Mouse (Mus musculus) lung, embryonic 16.5 days (tissue): ENCODE results near the gene Snrnp200. TPM values are rescaled to one million over a fixed set of nuclear protein-coding genes. Genes with fewer than 3 reads are reported as not detected.
A peak's percentile ranks its signal among the peaks of the same experiment; 100 is the strongest.

Experiments
- ATAC-seq: fragments of 200-750 bp; cut with Nextera tagmentation; 2 replicates; pipeline ENCODE4 v1.8.0; 2017; ENCODE audit warnings: low read depth, mild to moderate bottlenecking, moderate library complexity
- H3K27ac ChIP-seq: fragments of 300-500 bp; sonication (generic); 2 replicates; pipeline ENCODE4 v1.5.1; 2014; ENCODE audit warnings: mild to moderate bottlenecking, control low read depth, low read length
- H3K27me3 ChIP-seq: fragments of 300-500 bp; sonication (generic); 2 replicates; pipeline ENCODE4 v1.6.1; 2014; ENCODE audit warnings: low read depth, low read length, mixed read lengths; ENCODE audit not compliant: control insufficient read depth, insufficient read depth
- H3K36me3 ChIP-seq: fragments of 300-500 bp; sonication (generic); 2 replicates; pipeline ENCODE4 v1.6.1; 2014; ENCODE audit warnings: low read length; ENCODE audit not compliant: control insufficient read depth, insufficient read depth
- H3K4me1 ChIP-seq: fragments of 300-500 bp; sonication (generic); replicated peaks from 2 replicates; pipeline ENCODE4 v1.6.1; 2014; ENCODE audit warnings: low read length, mixed read lengths; ENCODE audit not compliant: control insufficient read depth, insufficient read depth
- H3K4me2 ChIP-seq: fragments of 300-500 bp; sonication (generic); 2 replicates; pipeline ENCODE4 v1.6.1; 2014; ENCODE audit warnings: low read depth, low read length, control low read depth
- H3K4me3 ChIP-seq: fragments of 300-500 bp; sonication (generic); 2 replicates; pipeline ENCODE4 v1.5.1; 2014; ENCODE audit warnings: mild to moderate bottlenecking, low read length, control low read depth
- H3K9ac ChIP-seq: fragments of 300-500 bp; sonication (generic); 2 replicates; pipeline ENCODE4 v1.6.1; 2014; ENCODE audit warnings: low read length, control low read depth
- H3K9me3 ChIP-seq: fragments of 300-500 bp; sonication (generic); 2 replicates; pipeline ENCODE4 v1.6.1; 2016; ENCODE audit warnings: low read length; ENCODE audit not compliant: control insufficient read depth
- WGBS: fragments of 180-500 bp; shearing (Covaris S2); extraction: QIAGEN DNeasy Blood & Tissue Kit; methylation state at CpG from one replicate; pipeline ENCODE4 v1.1.7; 2014; 5-methylcytosine and 5-hydroxymethylcytosine counted together
- polyA plus RNA-seq: library from polyadenylated mRNA; unstranded; fragments of >200 nt; fragmentation: Nextera tagmentation; extraction: Ambion mirVana; gene quantifications from 2 replicates; pipeline ENCODE4 v1.2.1, GENCODE M21; 2015

Gene Snrnp200
- polyA plus RNA-seq, 1 experiment from 2014 or later: 51.9 TPM

DNA sequence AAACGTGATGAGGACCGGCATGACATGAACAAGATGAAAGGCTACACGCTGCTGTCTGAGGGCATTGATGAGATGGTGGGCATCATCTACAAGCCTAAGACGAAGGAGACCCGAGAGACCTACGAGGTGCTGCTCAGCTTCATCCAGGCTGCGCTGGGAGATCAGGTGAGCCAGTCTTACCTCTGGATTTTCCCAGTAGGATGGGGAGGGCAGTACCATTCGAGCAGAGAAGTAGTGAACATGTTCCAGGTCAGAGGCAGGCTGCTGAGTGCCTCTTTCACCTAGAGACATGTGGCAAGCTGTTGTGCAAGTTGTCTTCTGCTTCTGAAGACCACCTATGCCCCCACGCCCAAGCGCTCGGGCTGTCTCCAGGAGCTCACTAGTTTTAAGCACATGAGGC, 2.5 kb downstream of the Snrnp200 start:
- H3K4me1 ChIP-seq: peaks cover 10% of the 10 kb centered on the region
- H3K27ac ChIP-seq: no peak overlapping the region
- no peak for ATAC-seq
- H3K27me3 ChIP-seq: no peaks in the 10 kb centered on the region
- 93% methylated on average over 11 of the region's 11 CpGs for WGBS
- H3K4me3 ChIP-seq: no peak overlapping the region
- no peak overlapping the region for H3K4me2 ChIP-seq
- H3K9me3 ChIP-seq: no peaks in the 10 kb centered on the region
- no peak overlapping the region for H3K9ac ChIP-seq
- H3K36me3 ChIP-seq: peaks cover 30% of the 10 kb centered on the region

DNA sequence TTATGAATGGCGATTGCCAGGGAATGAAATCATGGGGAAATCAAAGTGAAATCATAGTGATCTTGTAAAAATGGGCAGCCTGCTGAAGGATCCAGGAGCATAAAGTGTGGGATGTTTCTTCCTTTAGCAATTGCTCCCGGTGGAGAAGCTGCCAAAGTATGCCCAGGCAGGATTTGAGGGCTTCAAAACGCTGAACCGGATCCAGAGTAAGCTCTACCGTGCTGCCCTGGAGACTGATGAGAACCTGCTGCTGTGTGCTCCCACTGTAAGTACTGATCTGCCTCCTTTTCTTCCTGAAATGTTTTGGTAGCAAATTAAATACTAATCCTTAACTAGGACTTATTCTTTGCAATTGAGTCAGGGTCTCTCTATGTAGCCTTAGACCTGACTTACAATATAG, 9.6 kb downstream of the Snrnp200 start:
- Histone ChIP-seq H3K36me3 (peaks cover 70% of the 10 kb centered on the region), H3K9me3 (no peaks in the 10 kb centered on the region), H3K4me2 (no peak overlapping the region), H3K27ac (no peak overlapping the region), H3K9ac (no peak overlapping the region), H3K4me1 (no peaks in the 10 kb centered on the region), H3K4me3 (no peak overlapping the region), H3K27me3 (no peaks in the 10 kb centered on the region)
- WGBS: 93% methylated on average over 5 of the region's 5 CpGs
- ATAC-seq: no peak

DNA sequence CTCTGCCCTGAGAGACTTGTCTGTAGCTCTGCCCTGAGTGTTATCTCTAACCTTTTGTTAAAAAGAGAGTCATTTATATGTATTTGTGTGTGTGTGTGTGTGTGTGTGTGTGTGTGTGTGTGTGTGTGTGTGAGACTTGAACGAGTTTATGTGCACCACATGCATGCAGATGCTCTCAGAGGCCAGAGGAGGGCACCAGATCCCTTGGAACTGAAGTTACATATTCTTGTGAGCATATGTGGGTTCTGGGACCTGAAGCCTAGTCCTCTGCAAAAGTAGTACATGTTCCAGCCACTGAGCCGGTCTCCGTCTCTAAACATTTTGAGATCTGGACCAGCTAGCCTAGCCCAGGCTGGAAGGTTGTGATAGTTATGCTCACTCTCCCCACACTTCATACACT, 17.1 kb downstream of the Snrnp200 start:
- Histone ChIP-seq H3K9ac (no peak overlapping the region), H3K4me3 (no peak overlapping the region), H3K9me3 (no peaks in the 10 kb centered on the region), H3K27ac (no peak overlapping the region), H3K36me3 (peaks cover 77% of the 10 kb centered on the region), H3K27me3 (no peaks in the 10 kb centered on the region), H3K4me2 (no peak overlapping the region), H3K4me1 (no peaks in the 10 kb centered on the region)
- no peak for ATAC-seq
- 96% methylated on average over 3 of the region's 3 CpGs for WGBS

DNA sequence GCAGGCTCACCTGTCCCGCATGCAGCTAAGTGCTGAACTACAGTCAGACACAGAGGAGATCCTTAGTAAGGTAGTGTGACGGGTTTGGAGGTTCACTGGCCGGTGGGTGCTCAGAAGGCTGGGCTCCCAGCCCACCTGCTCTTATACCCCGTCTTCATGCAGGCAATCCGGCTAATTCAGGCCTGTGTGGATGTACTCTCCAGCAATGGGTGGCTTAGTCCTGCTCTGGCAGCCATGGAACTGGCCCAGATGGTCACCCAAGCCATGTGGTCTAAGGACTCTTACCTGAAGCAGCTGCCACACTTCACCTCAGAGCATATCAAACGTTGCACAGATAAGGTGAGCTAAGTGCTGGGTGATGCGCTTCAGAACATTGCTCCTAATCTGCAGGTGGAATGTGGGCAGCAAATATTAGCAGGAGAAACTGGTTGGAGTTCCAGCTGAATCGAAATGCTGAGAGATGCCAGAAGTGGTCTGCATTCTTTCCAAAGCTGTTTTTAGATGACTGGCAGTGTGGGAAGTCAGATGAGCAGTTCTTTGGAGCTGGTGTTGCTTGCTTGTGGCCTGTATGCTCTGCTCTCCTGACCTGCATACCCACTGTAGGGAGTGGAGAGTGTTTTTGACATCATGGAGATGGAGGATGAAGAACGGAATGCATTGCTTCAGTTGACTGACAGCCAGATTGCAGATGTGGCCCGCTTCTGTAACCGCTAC, 29.9 kb downstream of the Snrnp200 start:
- WGBS: 87% methylated on average over 11 of the region's 11 CpGs
- Histone ChIP-seq H3K27ac (no peak overlapping the region), H3K36me3 (peaks cover 66% of the 10 kb centered on the region), H3K9ac (no peak overlapping the region), H3K9me3 (no peaks in the 10 kb centered on the region), H3K4me1 (no peaks in the 10 kb centered on the region), H3K27me3 (no peaks in the 10 kb centered on the region), H3K4me2 (no peak overlapping the region), H3K4me3 (no peak overlapping the region)
- ATAC-seq: no peak

DNA sequence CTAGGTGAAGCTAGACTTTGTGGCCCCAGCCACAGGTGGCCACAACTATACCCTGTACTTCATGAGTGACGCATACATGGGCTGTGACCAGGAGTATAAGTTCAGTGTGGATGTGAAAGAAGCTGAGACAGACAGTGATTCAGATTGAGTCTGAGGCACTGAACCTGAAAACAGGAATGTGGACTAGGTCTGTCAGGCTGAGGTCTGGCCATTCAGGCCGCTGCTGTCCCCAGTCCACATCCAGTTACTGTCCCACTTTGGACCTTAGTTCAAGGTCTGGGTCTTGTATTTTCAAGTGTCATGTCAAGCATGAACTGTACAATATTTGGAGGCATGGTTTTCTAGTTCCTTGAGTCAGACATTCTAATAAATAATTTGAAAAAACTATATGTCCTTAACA, 31.9 kb downstream of the Snrnp200 start:
- no peaks in the 10 kb centered on the region for H3K4me1 ChIP-seq
- H3K4me2 ChIP-seq: no peak overlapping the region
- no peak overlapping the region for H3K9ac ChIP-seq
- WGBS: 93% methylated on average over 2 of the region's 2 CpGs
- H3K27me3 ChIP-seq: no peaks in the 10 kb centered on the region
- H3K9me3 ChIP-seq: no peaks in the 10 kb centered on the region
- peaks cover 63% of the 10 kb centered on the region for H3K36me3 ChIP-seq
- ATAC-seq: no peak
- no peak overlapping the region for H3K4me3 ChIP-seq
- H3K27ac ChIP-seq: no peak overlapping the region

DNA sequence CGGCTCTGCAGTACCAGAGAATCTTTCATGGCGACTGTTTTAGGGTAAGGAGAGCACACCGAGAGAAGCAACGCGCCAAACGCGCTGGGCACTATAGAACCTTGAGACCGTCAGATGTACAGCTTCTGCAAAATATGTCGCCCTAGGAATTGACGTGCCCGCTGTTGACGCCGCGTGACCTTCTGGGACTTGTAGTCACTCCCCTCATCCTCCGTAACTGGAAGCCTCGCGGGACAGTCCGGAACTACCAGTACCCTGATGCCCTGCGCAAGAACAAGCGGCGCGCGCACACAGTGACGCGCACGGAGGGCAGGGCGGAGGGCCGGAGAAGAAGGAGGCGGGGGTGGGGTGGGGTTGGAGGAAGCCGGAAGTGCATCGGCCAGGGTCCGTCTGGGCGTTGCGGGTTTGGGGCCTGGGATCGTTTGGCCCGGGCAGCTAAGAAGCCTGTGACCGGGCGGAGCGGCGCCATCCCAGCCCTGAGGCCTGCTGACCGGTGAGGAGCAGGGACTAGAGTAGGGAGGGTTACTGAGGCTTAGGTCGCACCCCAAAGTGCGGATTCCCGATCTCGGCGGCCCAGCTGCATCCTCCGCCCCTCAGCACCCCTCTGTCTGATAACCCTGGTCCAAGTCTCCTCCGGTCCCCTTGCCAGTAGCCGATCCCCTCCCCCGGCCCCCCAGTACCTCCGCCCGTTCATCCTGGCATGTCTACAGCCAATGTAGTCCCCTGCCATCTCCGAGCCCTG, 39.6 kb downstream of the Snrnp200 start, which contains the start of the genes Ciao1 and Tmem127:
TSS of gene Ciao1 (minus strand) at position 225 of the 742 bp plus-strand sequence.
TSS of gene Tmem127 (plus strand) at position 317 of the 742 bp plus-strand sequence.
- under 1% methylated on average over 53 of the region's 53 CpGs for WGBS
- H3K27ac ChIP-seq: peak within 1 kb of the TSS; percentile 38; the same call in 1 of the 2 replicates
- H3K9ac ChIP-seq: peak within 1 kb of the TSS; percentile 96

DNA sequence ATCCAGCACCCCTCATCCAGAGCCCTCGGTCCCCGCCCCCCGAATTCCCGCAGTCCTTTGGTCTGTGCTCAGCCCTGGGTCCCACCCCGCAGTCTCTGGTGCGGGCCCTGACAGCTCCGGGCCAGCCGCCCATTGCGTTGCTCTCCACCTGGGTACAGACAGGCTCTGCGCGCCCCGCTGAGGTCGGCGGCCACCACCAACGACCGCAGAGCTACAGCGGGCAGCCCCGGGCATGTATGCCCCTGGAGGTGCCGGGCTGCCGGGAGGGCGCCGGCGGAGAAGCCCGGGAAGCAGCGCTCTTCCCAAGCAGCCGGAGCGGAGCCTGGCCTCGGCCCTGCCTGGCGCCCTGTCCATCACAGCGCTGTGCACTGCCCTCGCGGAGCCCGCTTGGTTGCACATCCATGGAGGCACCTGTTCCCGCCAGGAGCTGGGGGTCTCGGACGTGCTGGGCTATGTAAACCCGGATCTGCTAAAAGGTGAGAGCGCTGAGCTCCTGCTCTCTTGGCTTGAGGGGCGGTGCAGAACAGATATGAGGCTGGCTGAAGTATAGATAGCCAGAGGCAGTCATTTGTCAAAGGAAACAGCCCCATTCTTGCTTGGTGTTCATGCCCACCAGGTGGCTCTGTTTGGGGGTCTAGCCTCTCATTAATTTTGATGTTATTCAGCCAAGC, 40.3 kb downstream of the Snrnp200 start:
- no peaks in the 10 kb centered on the region for H3K27me3 ChIP-seq
- peaks cover 13% of the 10 kb centered on the region for H3K36me3 ChIP-seq
- H3K9me3 ChIP-seq: no peaks in the 10 kb centered on the region
- H3K4me1 ChIP-seq: peaks cover 16% of the 10 kb centered on the region
- H3K27ac ChIP-seq: peak overlapping the region; percentile 38; the same call in 1 of the 2 replicates
- peak; percentile 61 for ATAC-seq
- peak overlapping the region; percentile 93 for H3K4me3 ChIP-seq
- under 1% methylated on average over 37 of the region's 39 CpGs for WGBS
- H3K4me2 ChIP-seq: peak overlapping the region; percentile 95
- peak overlapping the region; percentile 87 for H3K9ac ChIP-seq

More for the DNA sequence above, 39.6 kb downstream of the Snrnp200 start, which contains the start of the genes Ciao1 and Tmem127:
- Histone ChIP-seq H3K4me1 (peaks cover 16% of the 10 kb centered on the region), H3K9me3 (no peaks in the 10 kb centered on the region), H3K27me3 (no peaks in the 10 kb centered on the region), H3K36me3 (peaks cover 13% of the 10 kb centered on the region), H3K4me2 (peak within 1 kb of the TSS; percentile 95), H3K4me3 (peak within 1 kb of the TSS; percentile 93)
- ATAC-seq: peak; percentile 99

DNA sequence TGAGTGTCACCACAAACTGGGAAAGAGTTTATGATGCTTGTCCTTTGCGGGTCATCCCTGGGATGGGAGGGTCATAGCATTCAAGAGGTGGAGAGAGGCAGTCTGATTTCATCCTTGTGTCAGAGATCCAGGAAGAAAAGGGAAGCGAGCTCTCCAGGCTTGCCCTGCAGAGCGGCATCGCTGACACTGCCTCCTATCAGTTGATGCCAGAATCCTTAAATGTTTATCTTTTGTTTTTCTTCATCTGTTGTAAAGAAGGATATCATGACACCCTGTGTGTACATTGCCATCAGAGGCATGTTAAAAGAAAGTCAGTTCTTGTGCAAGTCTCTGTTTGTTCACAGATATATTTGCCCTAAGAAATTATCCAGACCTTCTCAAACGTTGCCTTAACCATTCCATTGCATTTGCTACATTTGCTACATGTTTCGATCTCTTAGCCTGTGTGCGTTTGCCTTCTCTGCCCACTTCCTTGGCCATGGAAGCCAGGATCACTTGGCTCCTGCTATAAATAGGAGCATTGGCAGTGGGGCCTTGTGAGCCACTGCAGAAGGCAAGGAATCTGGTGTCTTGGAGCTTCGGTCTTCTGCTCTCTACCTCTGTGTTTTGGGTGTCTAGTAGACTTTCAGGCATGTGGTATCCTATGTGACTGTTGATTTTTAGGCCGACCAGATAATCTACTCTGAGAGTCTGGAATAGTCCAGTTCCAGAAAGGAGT, 42.3 kb downstream of the Snrnp200 start:
- no peak for ATAC-seq
- Histone ChIP-seq H3K27ac (no peak overlapping the region), H3K4me3 (no peak overlapping the region), H3K27me3 (no peaks in the 10 kb centered on the region), H3K9me3 (no peaks in the 10 kb centered on the region), H3K4me1 (peaks cover 16% of the 10 kb centered on the region), H3K9ac (no peak overlapping the region), H3K4me2 (no peak overlapping the region), H3K36me3 (peaks cover 3% of the 10 kb centered on the region; the same call in 1 of the 2 replicates)
- 86% methylated on average over 9 of the region's 9 CpGs for WGBS
